Mouse (Mus musculus): Measurements from ENCODE around the gene Mafg. TPM values are rescaled to one million over a fixed set of nuclear protein-coding genes. Genes with fewer than 3 reads are reported as not detected.
A peak's percentile ranks its signal among the peaks of the same experiment; 100 is the strongest.
"Not testable (repeated sequence)": the region's sequence is repeated elsewhere in the genome, so short reads cannot be mapped to it uniquely, and the experiment has no call there.

The Mafg gene
- 25.3 and 28.6 TPM in 2 replicates for polyA plus RNA-seq (2014; fragmentation: Nextera tagmentation; extraction: Ambion mirVana)

DNA sequence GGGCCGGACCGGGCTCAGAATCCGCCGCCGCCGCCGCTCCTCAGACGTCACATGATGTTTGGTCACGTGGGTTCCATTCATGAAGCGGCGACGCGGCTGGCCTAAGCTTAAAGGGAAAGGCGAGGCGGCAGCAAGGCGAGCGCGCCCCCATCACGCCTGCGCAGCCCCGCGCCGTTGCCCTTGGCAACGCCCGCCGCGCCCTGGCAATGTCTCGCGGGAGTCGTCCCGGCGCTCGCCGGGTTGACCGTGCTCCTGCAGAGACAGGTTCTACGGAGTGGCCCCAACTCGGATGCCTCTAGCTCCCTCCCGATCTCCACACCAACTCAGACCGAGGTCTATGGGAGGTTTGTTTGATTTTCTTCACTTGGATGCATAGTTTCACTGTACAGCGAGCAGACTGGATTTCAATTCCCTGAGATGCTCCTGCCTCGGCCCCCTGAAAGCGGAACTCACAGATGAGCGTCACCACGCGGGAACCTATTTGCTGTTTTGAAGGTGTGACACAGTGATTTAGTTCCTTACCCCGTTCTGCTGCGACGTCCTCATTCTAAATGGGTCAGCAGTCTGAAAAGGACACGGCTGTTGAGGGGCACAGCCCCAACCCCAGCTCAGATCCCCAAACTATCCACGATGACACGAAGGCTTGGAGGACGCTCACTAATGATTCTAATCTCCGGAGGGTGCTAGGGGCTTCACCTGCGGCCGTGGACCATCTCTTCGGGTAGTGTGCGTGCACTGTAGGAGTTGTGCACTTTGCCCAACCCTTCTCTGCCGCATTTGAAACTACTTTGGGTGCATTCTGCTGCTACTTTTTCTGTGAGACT, at the start of gene Mafg:
Gene Mafg, minus strand, starts transcription at position 81 of the 824 bp plus-strand sequence.
- Histone ChIP-seq H3K4me3 (ENCODE audit: low read depth, low read length) (peak within 1 kb of the TSS; percentile 95), H3K9me3 (ENCODE audit: low read depth, low read length) (no peaks in the 10 kb centered on the region), H3K4me1 (ENCODE audit: insufficient read depth) (peaks cover 19% of the 10 kb centered on the region), H3K4me2 (peak within 1 kb of the TSS; percentile 86), H3K27me3 (ENCODE audit: insufficient read depth, low read length) (no peaks in the 10 kb centered on the region), H3K36me3 (ENCODE audit: insufficient read depth) (peaks cover 10% of the 10 kb centered on the region), H3K9ac (peak within 1 kb of the TSS; percentile 91), H3K27ac (ENCODE audit: low read depth) (peak within 1 kb of the TSS; percentile 93)
- DNase-seq (peak; percentile 99), ATAC-seq (ENCODE audit: insufficient read depth) (peak; percentile 89)
- 10% methylated on average over 56 of the region's 58 CpGs for WGBS
- no peak for TF ChIP-seq CTCF (IDR thresholded peaks at IDR 0.05; ENCODE audit: low read depth)

GRCm38 (mm10) chr11:120682683-120683082, 49.3 kb upstream of the Mafg start:
- DNase-seq (no peak), ATAC-seq (ENCODE audit: insufficient read depth) (no peak)
- Histone ChIP-seq H3K4me3 (ENCODE audit: low read depth, low read length) (no peak overlapping the region), H3K9ac (no peak overlapping the region), H3K9me3 (ENCODE audit: low read depth, low read length) (no peaks in the 10 kb centered on the region), H3K4me2 (no peak overlapping the region), H3K27ac (ENCODE audit: low read depth) (no peak overlapping the region), H3K36me3 (ENCODE audit: insufficient read depth) (peaks cover 73% of the 10 kb centered on the region), H3K27me3 (ENCODE audit: insufficient read depth, low read length) (no peaks in the 10 kb centered on the region), H3K4me1 (ENCODE audit: insufficient read depth) (peaks cover 14% of the 10 kb centered on the region)
- no peak for TF ChIP-seq CTCF (IDR thresholded peaks at IDR 0.05; ENCODE audit: low read depth)
- WGBS, result 89% methylated on average over 5 of the region's 5 CpGs

DNA sequence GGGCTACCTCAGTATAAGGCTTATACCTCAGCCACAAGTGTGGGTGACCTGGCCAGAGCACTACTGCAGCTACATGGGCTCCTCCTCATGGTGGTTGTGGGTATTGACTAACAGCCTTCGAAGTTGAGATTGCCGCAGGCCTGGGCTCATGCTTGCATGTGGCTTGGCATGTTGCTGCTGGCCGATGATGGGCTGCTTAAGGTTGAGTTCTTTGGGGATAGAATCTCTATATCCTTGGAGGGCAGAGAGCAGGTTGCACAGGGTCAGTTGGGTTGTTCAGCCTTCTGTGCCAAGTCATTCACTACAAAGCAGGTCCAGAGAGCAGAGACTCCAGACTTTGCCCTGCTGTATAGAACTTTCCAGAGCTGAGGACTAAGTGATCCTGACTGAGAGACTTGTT, 46.5 kb upstream of the Mafg start:
- Histone ChIP-seq H3K4me2 (no peak overlapping the region), H3K4me3 (ENCODE audit: low read depth, low read length) (no peak overlapping the region), H3K9me3 (ENCODE audit: low read depth, low read length) (no peaks in the 10 kb centered on the region), H3K36me3 (ENCODE audit: insufficient read depth) (peaks cover 68% of the 10 kb centered on the region), H3K27ac (ENCODE audit: low read depth) (no peak overlapping the region), H3K9ac (no peak overlapping the region), H3K27me3 (ENCODE audit: insufficient read depth, low read length) (no peaks in the 10 kb centered on the region), H3K4me1 (ENCODE audit: insufficient read depth) (no peaks in the 10 kb centered on the region)
- 77% methylated on average over 3 of the region's 3 CpGs for WGBS
- peak; percentile 46 for DNase-seq
- TF ChIP-seq CTCF (IDR thresholded peaks at IDR 0.05; ENCODE audit: low read depth), result peak; percentile 63
- ATAC-seq (ENCODE audit: insufficient read depth), result no peak

- no peaks in the 10 kb centered on the region for H3K27me3 ChIP-seq (ENCODE audit: insufficient read depth, low read length)
- no peak for TF ChIP-seq CTCF (IDR thresholded peaks at IDR 0.05; ENCODE audit: low read depth)
- no peak overlapping the region for H3K27ac ChIP-seq (ENCODE audit: low read depth)
- no peak for DNase-seq
- H3K9me3 ChIP-seq (ENCODE audit: low read depth, low read length), result no peaks in the 10 kb centered on the region
- no peak overlapping the region for H3K4me2 ChIP-seq
- H3K36me3 ChIP-seq (ENCODE audit: insufficient read depth), result peaks cover 50% of the 10 kb centered on the region
- no peak for ATAC-seq (ENCODE audit: insufficient read depth)
- peaks cover 7% of the 10 kb centered on the region for H3K4me1 ChIP-seq (ENCODE audit: insufficient read depth)
- no peak overlapping the region for H3K4me3 ChIP-seq (ENCODE audit: low read depth, low read length)
- 94% methylated on average over 4 of the region's 4 CpGs for WGBS
- no peak overlapping the region for H3K9ac ChIP-seq
Measured at GRCm38 (mm10) chr11:120676951-120677350, 43.6 kb upstream of the Mafg start.

GRCm38 (mm10) chr11:120675875-120676274, 42.5 kb upstream of the Mafg start:
- H3K27ac ChIP-seq (ENCODE audit: low read depth); H3K27me3 ChIP-seq (ENCODE audit: insufficient read depth, low read length); ATAC-seq (ENCODE audit: insufficient read depth); H3K4me2 ChIP-seq; H3K9me3 ChIP-seq (ENCODE audit: low read depth, low read length); H3K9ac ChIP-seq; H3K4me3 ChIP-seq (ENCODE audit: low read depth, low read length); DNase-seq; H3K4me1 ChIP-seq (ENCODE audit: insufficient read depth): not testable (repeated sequence)
- 84% methylated on average over 4 of the region's 5 CpGs for WGBS
- peaks cover 41% of the 10 kb centered on the region for H3K36me3 ChIP-seq (ENCODE audit: insufficient read depth)

GRCm38 (mm10) chr11:120673594-120674122, 40.3 kb upstream of the Mafg start:
- no peaks in the 10 kb centered on the region for H3K9me3 ChIP-seq (ENCODE audit: low read depth, low read length)
- no peaks in the 10 kb centered on the region for H3K27me3 ChIP-seq (ENCODE audit: insufficient read depth, low read length)
- peak overlapping the region; percentile 88 for H3K27ac ChIP-seq (ENCODE audit: low read depth)
- H3K4me1 ChIP-seq (ENCODE audit: insufficient read depth), result peaks cover 7% of the 10 kb centered on the region
- ATAC-seq (ENCODE audit: insufficient read depth) (peak; percentile 19), DNase-seq (no peak)
- TF ChIP-seq CTCF (IDR thresholded peaks at IDR 0.05; ENCODE audit: low read depth), result no peak
- peak overlapping the region; percentile 72 for H3K9ac ChIP-seq
- WGBS, result 37% methylated on average over 12 of the region's 12 CpGs
- peaks cover 18% of the 10 kb centered on the region for H3K36me3 ChIP-seq (ENCODE audit: insufficient read depth)
- H3K4me3 ChIP-seq (ENCODE audit: low read depth, low read length), result peak overlapping the region; percentile 70
- H3K4me2 ChIP-seq, result peak overlapping the region; percentile 98
